Mouse (Mus musculus): ENCODE measurements around the gene Rab3c. TPM values are rescaled to one million over a fixed set of nuclear protein-coding genes. Genes with fewer than 3 reads are reported as not detected.

The Rab3c gene
- polyA plus RNA-seq, 1 experiment: not detected

DNA sequence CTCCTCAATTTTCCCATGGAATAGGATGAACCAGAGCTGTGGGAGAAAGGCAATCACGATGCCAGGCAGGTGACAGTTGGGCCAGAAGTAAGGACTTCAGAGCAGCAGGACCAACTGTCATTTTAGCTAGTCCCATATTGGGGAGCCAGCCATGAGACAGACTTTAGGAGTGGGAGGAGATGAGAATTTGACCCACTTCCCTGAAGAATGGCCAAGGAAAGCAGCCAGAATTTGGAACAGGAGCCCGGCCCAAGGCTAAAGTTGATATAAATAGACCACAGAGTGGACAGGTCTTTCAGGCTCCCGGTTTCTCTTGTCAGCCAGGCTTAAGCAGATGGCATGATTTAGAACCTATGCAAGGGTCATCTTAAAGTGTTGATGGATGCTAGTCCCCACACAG lies 213.6 kb downstream of the Rab3c start:
- Histone ChIP-seq H3K9ac (ENCODE audit: low read depth, poor library complexity, severe bottlenecking) (no peak overlapping the region), H3K36me3 (ENCODE audit: control insufficient read depth, insufficient read depth, low read length, poor library complexity, severe bottlenecking) (no peaks in the 10 kb centered on the region), H3K27me3 (ENCODE audit: control insufficient read depth, insufficient read depth, low read length, poor library complexity, severe bottlenecking) (no peaks in the 10 kb centered on the region), H3K27ac (ENCODE audit: insufficient read depth, low read length) (no peak overlapping the region), H3K4me1 (ENCODE audit: control insufficient read depth, insufficient read depth, low read length) (no peaks in the 10 kb centered on the region), H3K9me3 (replicated peaks; ENCODE audit: control insufficient read depth, insufficient read depth, low read length, poor library complexity, severe bottlenecking) (no peaks in the 10 kb centered on the region), H3K4me3 (ENCODE audit: low read depth, low read length) (no peak overlapping the region)
- no peak for TF ChIP-seq EP300 (IDR thresholded peaks at IDR 0.05; ENCODE audit: insufficient read depth, low read depth, low read length)
- TF ChIP-seq CTCF (IDR thresholded peaks at IDR 0.05; ENCODE audit: low read depth, low read length): no peak
- TF ChIP-seq POLR2A (IDR thresholded peaks at IDR 0.05; ENCODE audit: insufficient read depth, low read length): no peak

DNA sequence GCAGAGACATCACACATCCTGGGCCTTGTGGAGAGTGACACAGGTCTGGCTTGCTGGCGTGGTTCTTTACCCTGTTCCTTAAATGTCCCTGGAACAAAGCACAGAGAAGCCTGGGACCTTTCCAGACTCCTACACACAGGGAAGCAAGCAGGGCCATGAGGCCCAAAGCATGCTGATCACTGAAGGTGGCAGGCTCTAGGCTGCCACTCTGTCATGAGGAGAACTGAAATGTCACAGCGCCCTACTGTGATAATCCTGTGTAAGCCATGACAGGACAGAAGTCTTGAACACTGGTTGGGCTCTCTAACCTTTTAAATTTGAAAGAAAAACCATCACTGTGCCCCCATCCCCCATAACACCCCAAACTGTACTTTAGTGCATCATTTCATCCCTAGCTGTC lies 214.1 kb downstream of the Rab3c start:
- Histone ChIP-seq H3K27me3 (ENCODE audit: control insufficient read depth, insufficient read depth, low read length, poor library complexity, severe bottlenecking) (no peaks in the 10 kb centered on the region), H3K9me3 (replicated peaks; ENCODE audit: control insufficient read depth, insufficient read depth, low read length, poor library complexity, severe bottlenecking) (no peaks in the 10 kb centered on the region), H3K4me3 (ENCODE audit: low read depth, low read length) (no peak overlapping the region), H3K9ac (ENCODE audit: low read depth, poor library complexity, severe bottlenecking) (no peak overlapping the region), H3K36me3 (ENCODE audit: control insufficient read depth, insufficient read depth, low read length, poor library complexity, severe bottlenecking) (no peaks in the 10 kb centered on the region), H3K27ac (ENCODE audit: insufficient read depth, low read length) (no peak overlapping the region), H3K4me1 (ENCODE audit: control insufficient read depth, insufficient read depth, low read length) (no peaks in the 10 kb centered on the region)
- TF ChIP-seq POLR2A (IDR thresholded peaks at IDR 0.05; ENCODE audit: insufficient read depth, low read length) (no peak), EP300 (IDR thresholded peaks at IDR 0.05; ENCODE audit: insufficient read depth, low read depth, low read length) (no peak), CTCF (IDR thresholded peaks at IDR 0.05; ENCODE audit: low read depth, low read length) (no peak)

DNA sequence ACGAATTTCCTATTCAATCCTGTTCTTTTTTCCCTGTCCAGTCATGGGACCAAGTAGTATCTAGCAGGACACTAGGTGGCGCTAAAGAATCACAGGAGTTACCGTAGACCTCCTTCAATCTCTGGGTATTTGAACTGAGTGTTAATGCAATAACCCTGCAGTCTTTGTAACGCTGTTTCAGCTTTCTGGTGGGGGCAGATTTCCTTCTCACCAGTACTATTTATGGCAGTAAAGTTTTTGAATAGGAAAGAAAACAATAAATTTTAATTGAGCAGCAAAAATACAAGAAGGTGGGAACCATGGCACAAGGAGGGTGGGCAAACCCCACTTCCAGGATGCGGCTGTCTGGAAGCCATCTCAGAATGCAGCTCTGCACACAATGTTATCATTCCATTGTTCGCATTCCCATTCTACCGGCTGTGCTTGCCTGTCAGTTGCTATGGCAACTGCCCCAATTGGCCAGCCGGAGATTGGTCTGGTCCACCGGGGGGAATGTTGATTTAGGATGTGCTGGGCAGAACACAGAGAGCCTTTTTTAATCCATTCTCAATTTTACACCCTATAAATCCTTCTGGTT lies 217.9 kb downstream of the Rab3c start:
- H3K27me3 ChIP-seq (ENCODE audit: control insufficient read depth, insufficient read depth, low read length, poor library complexity, severe bottlenecking): no peaks in the 10 kb centered on the region
- TF ChIP-seq POLR2A (IDR thresholded peaks at IDR 0.05; ENCODE audit: insufficient read depth, low read length) (no peak), CTCF (IDR thresholded peaks at IDR 0.05; ENCODE audit: low read depth, low read length) (peak; percentile 19)
- no peaks in the 10 kb centered on the region for H3K36me3 ChIP-seq (ENCODE audit: control insufficient read depth, insufficient read depth, low read length, poor library complexity, severe bottlenecking)
- no peak overlapping the region for H3K4me3 ChIP-seq (ENCODE audit: low read depth, low read length)
- H3K9ac ChIP-seq (ENCODE audit: low read depth, poor library complexity, severe bottlenecking): no peak overlapping the region
- no peaks in the 10 kb centered on the region; the same call in 1 of the 2 replicates for H3K9me3 ChIP-seq (replicated peaks; ENCODE audit: control insufficient read depth, insufficient read depth, low read length, poor library complexity, severe bottlenecking)
- H3K4me1 ChIP-seq (ENCODE audit: control insufficient read depth, insufficient read depth, low read length): no peaks in the 10 kb centered on the region
- H3K27ac ChIP-seq (ENCODE audit: insufficient read depth, low read length): no peak overlapping the region

DNA sequence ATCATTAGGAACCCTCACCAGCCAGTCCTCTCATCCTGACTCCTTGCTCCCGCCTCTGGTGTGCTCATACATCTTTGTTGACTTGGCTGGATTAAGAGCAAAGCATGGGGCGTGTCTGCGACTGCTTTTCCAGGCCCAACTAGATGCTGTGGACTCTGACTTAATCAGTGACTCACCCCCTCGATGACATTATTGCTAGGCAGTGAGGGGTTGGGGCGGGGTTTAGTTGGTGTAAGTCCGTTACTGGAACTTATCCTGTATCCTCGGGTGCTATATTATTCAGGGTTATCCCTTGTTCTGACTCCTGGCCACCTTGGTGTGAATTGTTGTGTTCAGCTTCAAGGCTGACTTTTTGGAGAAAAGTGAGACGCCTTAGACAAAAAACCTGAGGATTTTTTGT lies 218.5 kb downstream of the Rab3c start:
- H3K4me3 ChIP-seq (ENCODE audit: low read depth, low read length): no peak overlapping the region
- no peak for TF ChIP-seq POLR2A (IDR thresholded peaks at IDR 0.05; ENCODE audit: insufficient read depth, low read length)
- H3K9me3 ChIP-seq (replicated peaks; ENCODE audit: control insufficient read depth, insufficient read depth, low read length, poor library complexity, severe bottlenecking): no peaks in the 10 kb centered on the region; the same call in 1 of the 2 replicates
- no peaks in the 10 kb centered on the region for H3K4me1 ChIP-seq (ENCODE audit: control insufficient read depth, insufficient read depth, low read length)
- no peaks in the 10 kb centered on the region for H3K36me3 ChIP-seq (ENCODE audit: control insufficient read depth, insufficient read depth, low read length, poor library complexity, severe bottlenecking)
- no peaks in the 10 kb centered on the region for H3K27me3 ChIP-seq (ENCODE audit: control insufficient read depth, insufficient read depth, low read length, poor library complexity, severe bottlenecking)
- no peak overlapping the region for H3K27ac ChIP-seq (ENCODE audit: insufficient read depth, low read length)
- no peak overlapping the region for H3K9ac ChIP-seq (ENCODE audit: low read depth, poor library complexity, severe bottlenecking)

DNA sequence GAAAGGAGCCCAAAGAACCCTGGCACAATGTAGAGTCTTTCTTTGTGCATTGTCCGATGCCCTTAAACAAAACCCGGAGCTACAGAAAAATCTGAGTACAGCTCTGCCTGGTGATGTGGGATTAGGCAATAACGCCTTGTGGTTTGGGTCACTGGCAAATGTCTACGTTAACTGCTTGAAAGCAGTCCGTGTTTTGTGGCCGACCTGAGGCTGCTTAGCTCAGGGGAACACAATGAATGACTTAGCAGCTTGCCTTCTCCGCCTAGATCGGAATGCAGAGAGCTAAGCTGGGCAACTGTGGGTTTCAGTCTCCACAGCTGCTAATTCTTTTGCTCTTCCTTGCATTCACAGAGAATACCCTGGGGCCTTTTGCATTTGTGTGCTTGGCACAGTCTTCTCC lies 226.3 kb downstream of the Rab3c start:
- Histone ChIP-seq H3K9ac (ENCODE audit: low read depth, poor library complexity, severe bottlenecking) (no peak overlapping the region), H3K27ac (ENCODE audit: insufficient read depth, low read length) (no peak overlapping the region), H3K36me3 (ENCODE audit: control insufficient read depth, insufficient read depth, low read length, poor library complexity, severe bottlenecking) (no peaks in the 10 kb centered on the region), H3K27me3 (ENCODE audit: control insufficient read depth, insufficient read depth, low read length, poor library complexity, severe bottlenecking) (no peaks in the 10 kb centered on the region), H3K4me1 (ENCODE audit: control insufficient read depth, insufficient read depth, low read length) (no peaks in the 10 kb centered on the region), H3K9me3 (replicated peaks; ENCODE audit: control insufficient read depth, insufficient read depth, low read length, poor library complexity, severe bottlenecking) (no peaks in the 10 kb centered on the region), H3K4me3 (ENCODE audit: low read depth, low read length) (no peak overlapping the region)
- TF ChIP-seq EP300 (IDR thresholded peaks at IDR 0.05; ENCODE audit: insufficient read depth, low read depth, low read length) (no peak), POLR2A (IDR thresholded peaks at IDR 0.05; ENCODE audit: insufficient read depth, low read length) (no peak), CTCF (IDR thresholded peaks at IDR 0.05; ENCODE audit: low read depth, low read length) (no peak)

DNA sequence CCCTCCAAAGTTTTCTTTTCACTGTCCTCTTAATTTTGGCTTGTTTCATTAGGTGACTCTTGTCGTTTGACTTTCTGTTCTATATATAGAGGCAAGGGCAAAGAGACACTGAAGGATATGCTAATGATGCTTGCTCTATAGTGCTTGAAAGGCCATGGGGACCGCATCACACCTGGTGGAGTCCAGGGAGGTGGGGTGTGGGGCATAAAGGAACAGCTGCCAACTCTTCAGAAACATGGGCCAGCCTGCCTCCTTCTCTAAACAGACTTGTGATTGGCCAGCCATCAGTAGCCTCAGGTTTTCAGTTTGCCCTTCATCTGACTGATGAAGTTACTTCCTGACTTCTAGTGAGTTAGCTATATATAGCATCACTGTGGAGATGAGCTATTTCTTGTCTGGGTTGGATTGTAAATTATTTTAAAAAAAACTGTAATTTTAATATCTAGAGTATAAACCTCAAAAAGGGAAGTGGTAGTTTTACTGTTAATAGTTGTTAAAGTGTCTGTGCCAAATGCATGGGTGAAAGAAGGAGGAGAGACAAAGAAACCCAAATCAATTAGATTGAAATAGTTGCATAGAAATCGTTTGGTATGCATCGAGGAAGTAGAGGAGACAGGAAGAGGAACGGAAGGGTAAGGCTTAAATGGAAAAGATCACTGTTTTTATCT lies 231.9 kb downstream of the Rab3c start:
- Histone ChIP-seq H3K9me3 (replicated peaks; ENCODE audit: control insufficient read depth, insufficient read depth, low read length, poor library complexity, severe bottlenecking) (no peaks in the 10 kb centered on the region), H3K4me1 (ENCODE audit: control insufficient read depth, insufficient read depth, low read length) (no peaks in the 10 kb centered on the region), H3K4me3 (ENCODE audit: low read depth, low read length) (no peak overlapping the region), H3K27ac (ENCODE audit: insufficient read depth, low read length) (no peak overlapping the region), H3K36me3 (ENCODE audit: control insufficient read depth, insufficient read depth, low read length, poor library complexity, severe bottlenecking) (no peaks in the 10 kb centered on the region), H3K9ac (ENCODE audit: low read depth, poor library complexity, severe bottlenecking) (no peak overlapping the region), H3K27me3 (ENCODE audit: control insufficient read depth, insufficient read depth, low read length, poor library complexity, severe bottlenecking) (no peaks in the 10 kb centered on the region)
- TF ChIP-seq EP300 (IDR thresholded peaks at IDR 0.05; ENCODE audit: insufficient read depth, low read depth, low read length) (peak; percentile 52; the same call in 1 of the 2 replicates), CTCF (IDR thresholded peaks at IDR 0.05; ENCODE audit: low read depth, low read length) (no peak)

Data from ES-Bruce4 (cell line).